Comparison of ENCODE assay signal across 10 mouse cellular contexts in the genomic region with DNA sequence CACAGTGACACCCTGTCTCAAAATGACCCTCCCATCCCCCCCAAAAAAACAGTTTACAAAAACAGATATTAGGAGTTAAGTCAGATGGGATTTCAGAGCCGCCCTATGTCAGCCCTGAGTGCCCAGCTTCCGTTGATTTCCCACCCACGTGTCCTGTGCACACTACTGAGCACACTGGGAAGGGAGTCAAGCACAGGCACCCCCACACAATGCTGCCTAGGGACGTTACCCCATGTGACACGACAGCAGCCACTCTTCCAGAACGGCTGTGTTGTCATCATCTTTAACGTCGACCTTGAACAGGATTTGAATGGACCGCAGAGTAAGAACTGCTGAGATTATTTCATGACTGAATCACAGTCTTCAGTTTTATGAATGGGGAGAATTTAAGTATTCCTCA.
DNase-seq lines count a peak whose midpoint lies in the region; ATAC-seq and TF ChIP-seq lines count a peak whose summit lies in the region.
"Had no signal": no experiment of that assay in that cellular context is flagged by ENCODE, and none has a peak within 500 bp of the region (broad histone marks: within the 10 kb centered on the region; RNA-seq: fewer than 3 reads in every experiment).

No protein-coding gene starts in this region.

- H3K4me1 ChIP-seq in kidney, embryonic 14.5 days (ENCODE audit: control insufficient read depth, insufficient read depth, low read length), result peaks cover 17% of the 10 kb centered on the region
- peaks cover 10% of the 10 kb centered on the region for H3K4me1 ChIP-seq in cerebellum, adult 2 months (ENCODE audit: control insufficient read depth, insufficient read depth, low read length)

- H3K4me2 ChIP-seq in kidney, embryonic 14.5 days (replicated peaks; ENCODE audit: low read depth, low read length), result no peak overlapping the region

- TF ChIP-seq CTCF in cerebellum, adult 2 months (IDR thresholded peaks at IDR 0.05; ENCODE audit: borderline replicate concordance, insufficient read depth, low read depth, low read length), result no peak

- no peaks in the 10 kb centered on the region for H3K27me3 ChIP-seq in kidney, embryonic 14.5 days (ENCODE audit: control insufficient read depth, insufficient read depth, low read length)
- no peaks in the 10 kb centered on the region for H3K27me3 ChIP-seq in cerebellum, adult 2 months (ENCODE audit: control insufficient read depth, insufficient read depth, low read length)

- 22% methylated on average over 9 of the region's 9 CpGs for WGBS in kidney, embryonic 14.5 days
- WGBS in cerebellum, adult 2 months, result 42% methylated on average over 9 of the region's 9 CpGs

- TF ChIP-seq POLR2A in cerebellum, adult 2 months (IDR thresholded peaks at IDR 0.05; ENCODE audit: borderline replicate concordance, insufficient read depth, low read length), result no peak

- H3K9ac ChIP-seq in kidney, embryonic 14.5 days (ENCODE audit: low read depth, low read length), result no peak overlapping the region

- peak; percentile 87 for ATAC-seq in kidney, embryonic 14.5 days (ENCODE audit: low FRiP score, low TSS enrichment)
- ATAC-seq: forebrain, embryonic 14.5 days had no signal

- H3K4me3 ChIP-seq in kidney, embryonic 14.5 days (ENCODE audit: low read length), result no peak overlapping the region
- H3K4me3 ChIP-seq in cerebellum, adult 2 months (replicated peaks; ENCODE audit: insufficient read depth, low read depth, low read length), result no peak overlapping the region
- H3K4me3 ChIP-seq: myocyte had no signal

- H3K9me3 ChIP-seq in kidney, embryonic 14.5 days (ENCODE audit: control insufficient read depth, low read length), result no peaks in the 10 kb centered on the region

- H3K27ac ChIP-seq in kidney, embryonic 14.5 days (ENCODE audit: low read depth, low read length), result no peak overlapping the region
- H3K27ac ChIP-seq in cerebellum, adult 2 months (ENCODE audit: insufficient read depth, low read length), result no peak overlapping the region

- DNase-seq in kidney, adult 18-20 months, result no peak
- peak; percentile 43 to 51 for DNase-seq in right cerebral cortex, adult 2 months (ENCODE audit: low spot score in 2 of 2)
- no peak for DNase-seq in right cerebral cortex, postnatal 4 days
- peak; percentile 9 to 56 for DNase-seq in kidney, postnatal 25 days
- no peak for DNase-seq in spleen, adult 12 weeks (ENCODE audit: low spot score)
- DNase-seq in cerebellum, adult 2 months, result no peak
- DNase-seq: lung, adult 2 months had no signal

- H3K36me3 ChIP-seq in kidney, embryonic 14.5 days (ENCODE audit: control insufficient read depth, insufficient read depth, low read length), result peaks cover 33% of the 10 kb centered on the region

Comparison
In these comparisons a context has a peak if more than half of its experiments do, and no peak if none do; other contexts are left out.
1. DNase-seq: peak in right cerebral cortex, adult 2 months (2 of 2) and kidney, postnatal 25 days (2 of 2); none in kidney, adult 18-20 months (single experiment), right cerebral cortex, postnatal 4 days (single experiment), spleen, adult 12 weeks (single experiment) and cerebellum, adult 2 months (0 of 2).